Mouse (Mus musculus) embryonic facial prominence, embryonic 15.5 days (tissue): ENCODE data around the gene Notch3. TPM values are rescaled to one million over a fixed set of nuclear protein-coding genes. Genes with fewer than 3 reads are reported as not detected.
"Not testable (repeated sequence)": the region's sequence is repeated elsewhere in the genome, so short reads cannot be mapped to it uniquely, and the experiment has no call there.

Experiments
- ATAC-seq: fragments of 200-750 bp; cut with Nextera tagmentation; 2 replicates; pipeline ENCODE4 v1.8.0; 2017; ENCODE audit warnings: low read depth, moderate TSS enrichment; ENCODE audit not compliant: insufficient number of reproducible peaks, low FRiP score, low TSS enrichment
- H3K27ac ChIP-seq: fragments of 300-500 bp; sonication (generic); replicated peaks from 2 replicates; pipeline ENCODE4 v1.5.1; 2015; ENCODE audit warnings: mild to moderate bottlenecking, inconsistent platforms
- H3K27me3 ChIP-seq: fragments of 300-500 bp; sonication (generic); 2 replicates; pipeline ENCODE4 v1.6.1; 2015; ENCODE audit warnings: inconsistent platforms
- H3K36me3 ChIP-seq: fragments of 300-500 bp; sonication (generic); 2 replicates; pipeline ENCODE4 v1.6.1; 2015; ENCODE audit warnings: mild to moderate bottlenecking, inconsistent platforms
- H3K4me1 ChIP-seq: fragments of 300-500 bp; sonication (generic); 2 replicates; pipeline ENCODE4 v1.6.1; 2015; ENCODE audit warnings: inconsistent platforms
- H3K4me2 ChIP-seq: fragments of 300-500 bp; sonication (generic); replicated peaks from 2 replicates; pipeline ENCODE4 v1.6.1; 2015; ENCODE audit warnings: mild to moderate bottlenecking, inconsistent platforms
- H3K4me3 ChIP-seq: fragments of 300-500 bp; sonication (generic); replicated peaks from 2 replicates; pipeline ENCODE4 v1.5.1; 2015; ENCODE audit warnings: mild to moderate bottlenecking, inconsistent platforms
- H3K9ac ChIP-seq: fragments of 300-500 bp; sonication (generic); 2 replicates; pipeline ENCODE4 v1.6.1; 2015; ENCODE audit warnings: inconsistent platforms
- H3K9me3 ChIP-seq: fragments of 300-500 bp; sonication (generic); replicated peaks from 2 replicates; pipeline ENCODE4 v1.6.1; 2016; ENCODE audit warnings: inconsistent platforms
- WGBS: fragments of 180-500 bp; shearing (Covaris S2); methylation state at CpG from one replicate; pipeline ENCODE4 v1.1.7; 2015; 5-methylcytosine and 5-hydroxymethylcytosine counted together
- polyA plus RNA-seq: library from polyadenylated mRNA; unstranded; fragments of >200 nt; fragmentation: Nextera tagmentation; extraction: Ambion mirVana; gene quantifications from 2 replicates; pipeline ENCODE4 v1.2.1, GENCODE M21; 2015

Notch3 gene
- polyA plus RNA-seq, 1 experiment from 2014 or later = 18.3 TPM

GRCm38 (mm10) chr17:32117287-32117871, 49.3 kb downstream of the Notch3 start:
- WGBS = 33% methylated on average over 5 of the region's 5 CpGs
- H3K4me1 ChIP-seq = peaks cover 35% of the 10 kb centered on the region
- H3K9me3 ChIP-seq = no peaks in the 10 kb centered on the region
- 0 out of 2 replicates have a peak overlapping the region, but pooled peaks have one; percentile 46 for H3K4me2 ChIP-seq
- no peak overlapping the region for H3K9ac ChIP-seq
- H3K36me3 ChIP-seq = peaks cover 5% of the 10 kb centered on the region
- ATAC-seq = peak; percentile 47
- no peak overlapping the region for H3K4me3 ChIP-seq
- no peak overlapping the region for H3K27ac ChIP-seq
- H3K27me3 ChIP-seq = peaks cover 10% of the 10 kb centered on the region

GRCm38 (mm10) chr17:32116586-32117286, 49.9 kb downstream of the Notch3 start:
- no peak overlapping the region for H3K4me3 ChIP-seq
- no peaks in the 10 kb centered on the region for H3K36me3 ChIP-seq
- H3K27me3 ChIP-seq = peaks cover 10% of the 10 kb centered on the region
- no peak overlapping the region for H3K27ac ChIP-seq
- no peaks in the 10 kb centered on the region for H3K9me3 ChIP-seq
- ATAC-seq = no peak
- no peak overlapping the region for H3K4me2 ChIP-seq
- peaks cover 35% of the 10 kb centered on the region for H3K4me1 ChIP-seq
- WGBS = 77% methylated on average over 6 of the region's 6 CpGs
- no peak overlapping the region for H3K9ac ChIP-seq

- not testable (repeated sequence) for H3K9me3 ChIP-seq, H3K36me3 ChIP-seq, H3K9ac ChIP-seq, ATAC-seq, H3K27me3 ChIP-seq, H3K27ac ChIP-seq
- Histone ChIP-seq H3K4me3 (peak overlapping the region; percentile 41), H3K4me2 (peak overlapping the region; percentile 94), H3K4me1 (peaks cover 43% of the 10 kb centered on the region)
- WGBS = 37% methylated on average over 5 of the region's 5 CpGs
These were observed 52.2 kb downstream of the Notch3 start for GRCm38 (mm10) chr17:32114486-32114885.

- no peak for ATAC-seq
- Histone ChIP-seq H3K27me3 (peaks cover 10% of the 10 kb centered on the region), H3K9ac (peak overlapping the region; percentile 39), H3K27ac (no peak overlapping the region), H3K36me3 (no peaks in the 10 kb centered on the region), H3K4me1 (peaks cover 43% of the 10 kb centered on the region), H3K9me3 (no peaks in the 10 kb centered on the region), H3K4me3 (peak overlapping the region; percentile 41), H3K4me2 (peak overlapping the region; percentile 94)
- 1% methylated on average over 56 of the region's 56 CpGs for WGBS
These were observed 52.9 kb downstream of the Notch3 start for GRCm38 (mm10) chr17:32113523-32114421.

GRCm38 (mm10) chr17:32113255-32113522, 53.5 kb downstream of the Notch3 start:
- Histone ChIP-seq H3K9ac (no peak overlapping the region), H3K27me3 (peaks cover 10% of the 10 kb centered on the region), H3K36me3 (no peaks in the 10 kb centered on the region), H3K27ac (no peak overlapping the region), H3K4me2 (peak overlapping the region; percentile 94), H3K9me3 (no peaks in the 10 kb centered on the region), H3K4me1 (peaks cover 38% of the 10 kb centered on the region), H3K4me3 (peak overlapping the region; percentile 41)
- WGBS = 14% methylated on average over 8 of the region's 8 CpGs
- no peak for ATAC-seq

GRCm38 (mm10) chr17:32112434-32113254, 54.0 kb downstream of the Notch3 start:
- H3K4me2 ChIP-seq = peak overlapping the region; percentile 94; the same call in 1 of the 2 replicates
- ATAC-seq = no peak

GRCm38 (mm10) chr17:32110980-32111780, 55.5 kb downstream of the Notch3 start:
- Histone ChIP-seq H3K27me3 (peaks cover 10% of the 10 kb centered on the region), H3K4me3 (no peak overlapping the region), H3K36me3 (no peaks in the 10 kb centered on the region), H3K9ac (no peak overlapping the region), H3K27ac (no peak overlapping the region), H3K9me3 (no peaks in the 10 kb centered on the region), H3K4me2 (no peak overlapping the region), H3K4me1 (peaks cover 26% of the 10 kb centered on the region)
- ATAC-seq = no peak
- 74% methylated on average over 10 of the region's 10 CpGs for WGBS

More at GRCm38 (mm10) chr17:32112434-32113254, 54.0 kb downstream of the Notch3 start:
- WGBS = 63% methylated on average over 8 of the region's 8 CpGs
- Histone ChIP-seq H3K9me3 (no peaks in the 10 kb centered on the region), H3K27ac (no peak overlapping the region), H3K36me3 (no peaks in the 10 kb centered on the region), H3K4me1 (peaks cover 33% of the 10 kb centered on the region), H3K9ac (no peak overlapping the region), H3K4me3 (no peak overlapping the region), H3K27me3 (peaks cover 10% of the 10 kb centered on the region)

GRCm38 (mm10) chr17:32110424-32110823, 56.2 kb downstream of the Notch3 start:
- Histone ChIP-seq H3K27me3 (peaks cover 10% of the 10 kb centered on the region), H3K4me3 (no peak overlapping the region), H3K4me1 (peaks cover 26% of the 10 kb centered on the region), H3K27ac (no peak overlapping the region), H3K36me3 (no peaks in the 10 kb centered on the region), H3K9me3 (no peaks in the 10 kb centered on the region), H3K9ac (no peak overlapping the region), H3K4me2 (no peak overlapping the region)
- no peak for ATAC-seq
- WGBS = 36% methylated on average over 2 of the region's 2 CpGs

- Histone ChIP-seq H3K4me3 (no peak overlapping the region), H3K27me3 (peaks cover 8% of the 10 kb centered on the region), H3K9me3 (no peaks in the 10 kb centered on the region), H3K4me2 (no peak overlapping the region), H3K9ac (no peak overlapping the region), H3K27ac (no peak overlapping the region), H3K4me1 (peaks cover 25% of the 10 kb centered on the region), H3K36me3 (no peaks in the 10 kb centered on the region)
- ATAC-seq = no peak
- WGBS = 65% methylated on average over 6 of the region's 6 CpGs
These were observed 57.3 kb downstream of the Notch3 start for GRCm38 (mm10) chr17:32109201-32109940.
